Mouse (Mus musculus): ENCODE measurements around the gene Med8. TPM values are rescaled to one million over a fixed set of nuclear protein-coding genes. Genes with fewer than 3 reads are reported as not detected.

Med8 gene
- polyA plus RNA-seq, 1 experiment from 2014 or later: 100 TPM

- WGBS: 86% methylated on average over 10 of the region's 10 CpGs
- Histone ChIP-seq H3K4me3 (replicated peaks) (no peak overlapping the region), H3K4me1 (peaks cover 15% of the 10 kb centered on the region), H3K4me2 (no peak overlapping the region), H3K36me3 (no peaks in the 10 kb centered on the region), H3K27me3 (0 out of 2 replicates have a peak, but pooled peaks cover 4% of the 10 kb centered on the region), H3K9ac (no peak overlapping the region), H3K27ac (no peak overlapping the region), H3K9me3 (replicated peaks) (no peaks in the 10 kb centered on the region)
- ATAC-seq (replicated peaks; ENCODE audit: low FRiP score): no peak
Measured at GRCm38 (mm10) chr4:118445088-118445487, 36.0 kb downstream of the Med8 start.

- ATAC-seq (replicated peaks; ENCODE audit: low FRiP score): peak; percentile 89
- H3K36me3 ChIP-seq: no peaks in the 10 kb centered on the region
- WGBS: 17% methylated on average over 18 of the region's 18 CpGs
- H3K4me3 ChIP-seq (replicated peaks): peak overlapping the region; percentile 45
- H3K4me2 ChIP-seq: peak overlapping the region; percentile 84
- peaks cover 15% of the 10 kb centered on the region for H3K4me1 ChIP-seq
- peak overlapping the region; percentile 34 for H3K9ac ChIP-seq
- no peak overlapping the region for H3K27ac ChIP-seq
- no peaks in the 10 kb centered on the region for H3K9me3 ChIP-seq (replicated peaks)
- H3K27me3 ChIP-seq: 0 out of 2 replicates have a peak, but pooled peaks cover 4% of the 10 kb centered on the region
Measured at GRCm38 (mm10) chr4:118445781-118446414, 36.8 kb downstream of the Med8 start.

- H3K9ac ChIP-seq: peak overlapping the region; percentile 34
- ATAC-seq (replicated peaks; ENCODE audit: low FRiP score): no peak; the same call in 1 of the 2 replicates
- no peaks in the 10 kb centered on the region for H3K36me3 ChIP-seq
Measured at GRCm38 (mm10) chr4:118446415-118447153, 37.4 kb downstream of the Med8 start.

GRCm38 (mm10) chr4:118457345-118457975, 48.3 kb downstream of the Med8 start, which contains the start of gene Mpl:
TSS of gene Mpl (minus strand) at chr4:118457513.
- WGBS: 63% methylated on average over 9 of the region's 9 CpGs
- ATAC-seq (replicated peaks; ENCODE audit: low FRiP score): no peak
- no peaks in the 10 kb centered on the region for H3K27me3 ChIP-seq

More at GRCm38 (mm10) chr4:118446415-118447153, 37.4 kb downstream of the Med8 start:
- H3K27me3 ChIP-seq: 0 out of 2 replicates have a peak, but pooled peaks cover 4% of the 10 kb centered on the region
- WGBS: 28% methylated on average over 24 of the region's 24 CpGs
- H3K9me3 ChIP-seq (replicated peaks): no peaks in the 10 kb centered on the region
- no peak overlapping the region for H3K27ac ChIP-seq
- H3K4me1 ChIP-seq: peaks cover 15% of the 10 kb centered on the region
- peak overlapping the region; percentile 84 for H3K4me2 ChIP-seq
- H3K4me3 ChIP-seq (replicated peaks): peak overlapping the region; percentile 45

GRCm38 (mm10) chr4:118464956-118465355, 55.8 kb downstream of the Med8 start:
- H3K27ac ChIP-seq: peak overlapping the region; percentile 51; the same call in 1 of the 2 replicates
- ATAC-seq (replicated peaks; ENCODE audit: low FRiP score): no peak
- no peaks in the 10 kb centered on the region for H3K27me3 ChIP-seq
- H3K4me1 ChIP-seq: peaks cover 10% of the 10 kb centered on the region
- H3K4me3 ChIP-seq (replicated peaks): no peak overlapping the region
- H3K9me3 ChIP-seq (replicated peaks): no peaks in the 10 kb centered on the region
- WGBS: 82% methylated on average over 3 of the region's 3 CpGs
- no peaks in the 10 kb centered on the region for H3K36me3 ChIP-seq
- no peak overlapping the region for H3K4me2 ChIP-seq
- no peak overlapping the region for H3K9ac ChIP-seq

More at GRCm38 (mm10) chr4:118457345-118457975, 48.3 kb downstream of the Med8 start, which contains the start of gene Mpl:
- Histone ChIP-seq H3K4me3 (replicated peaks) (no peak within 1 kb of the TSS), H3K27ac (no peak within 1 kb of the TSS), H3K36me3 (no peaks in the 10 kb centered on the region), H3K4me1 (no peaks in the 10 kb centered on the region), H3K4me2 (no peak within 1 kb of the TSS), H3K9me3 (replicated peaks) (no peaks in the 10 kb centered on the region), H3K9ac (no peak within 1 kb of the TSS)

Other genes with a start within 250 kb of the Med8 start
- gene Kdm4a, start 229.3 kb upstream of the Med8 start, polyA plus RNA-seq (2015; fragmentation: Nextera tagmentation; extraction: Ambion mirVana): 39.5 and 40.8 TPM in 2 replicates
- 64.2 and 64.4 TPM in 2 replicates for gene Ptprf, start 117.9 kb upstream of the Med8 start, polyA plus RNA-seq (2015; fragmentation: Nextera tagmentation; extraction: Ambion mirVana)
- gene Szt2, start 64 bp upstream of the Med8 start, polyA plus RNA-seq (2015; fragmentation: Nextera tagmentation; extraction: Ambion mirVana): 7.0 and 8.5 TPM in 2 replicates
- 93.5 and 104 TPM in 2 replicates for gene Elovl1, start 18.8 kb downstream of the Med8 start, polyA plus RNA-seq (2015; fragmentation: Nextera tagmentation; extraction: Ambion mirVana)
- gene Cdc20, start 28.0 kb downstream of the Med8 start, polyA plus RNA-seq (2015; fragmentation: Nextera tagmentation; extraction: Ambion mirVana): 255 and 275 TPM in 2 replicates
- 0.32 and 0.40 TPM in 2 replicates for gene Mpl, start 48.2 kb downstream of the Med8 start, polyA plus RNA-seq (2015; fragmentation: Nextera tagmentation; extraction: Ambion mirVana)
- 48.1 and 53.8 TPM in 2 replicates for gene Tie1, start 80.7 kb downstream of the Med8 start, polyA plus RNA-seq (2015; fragmentation: Nextera tagmentation; extraction: Ambion mirVana)
- 21.4 and 21.7 TPM in 2 replicates for gene 2610528J11Rik, start 117.7 kb downstream of the Med8 start, polyA plus RNA-seq (2015; fragmentation: Nextera tagmentation; extraction: Ambion mirVana)
- gene Tmem125, start 134.7 kb downstream of the Med8 start, polyA plus RNA-seq (2015; fragmentation: Nextera tagmentation; extraction: Ambion mirVana): 5.6 and 6.7 TPM in 2 replicates
- gene Cfap57, start 211.4 kb downstream of the Med8 start, polyA plus RNA-seq (2015; fragmentation: Nextera tagmentation; extraction: Ambion mirVana): 0.21 and 0.22 TPM in 2 replicates
- 148 and 163 TPM in 2 replicates for gene Ebna1bp2, start 211.5 kb downstream of the Med8 start, polyA plus RNA-seq (2015; fragmentation: Nextera tagmentation; extraction: Ambion mirVana)
- not detected in 2 replicates for gene Olfr62, start 249.6 kb downstream of the Med8 start, polyA plus RNA-seq (2015; fragmentation: Nextera tagmentation; extraction: Ambion mirVana)

Measured in kidney, embryonic 15.5 days (tissue).